Mouse (Mus musculus) neural tube, embryonic 14.5 days (tissue): ENCODE measurements around the gene Nkiras1. TPM values are rescaled to one million over a fixed set of nuclear protein-coding genes. Genes with fewer than 3 reads are reported as not detected.

Experiments
- ATAC-seq: fragments of 200-750 bp; cut with Nextera tagmentation; 2 replicates; pipeline ENCODE4 v1.8.0; 2017; ENCODE audit warnings: low read depth, mild to moderate bottlenecking, moderate TSS enrichment, moderate library complexity
- H3K27ac ChIP-seq: fragments of 300-500 bp; sonication (generic); 2 replicates; pipeline ENCODE4 v1.5.1; 2014; ENCODE audit warnings: low read depth, mild to moderate bottlenecking, control low read depth, low read length, moderate library complexity, mixed read lengths
- H3K27me3 ChIP-seq: fragments of 300-500 bp; sonication (generic); 2 replicates; pipeline ENCODE4 v1.6.1; 2014; ENCODE audit warnings: low read length; ENCODE audit not compliant: control insufficient read depth, insufficient read depth
- H3K36me3 ChIP-seq: fragments of 300-500 bp; sonication (generic); 2 replicates; pipeline ENCODE4 v1.6.1; 2014; ENCODE audit warnings: low read length, mixed read lengths; ENCODE audit not compliant: control insufficient read depth, insufficient read depth
- H3K4me1 ChIP-seq: fragments of 300-500 bp; sonication (generic); 2 replicates; pipeline ENCODE4 v1.6.1; 2014; ENCODE audit warnings: low read length; ENCODE audit not compliant: control insufficient read depth, insufficient read depth
- H3K4me2 ChIP-seq: fragments of 300-500 bp; sonication (generic); 2 replicates; pipeline ENCODE4 v1.6.1; 2014; ENCODE audit warnings: mild to moderate bottlenecking, low read depth, low read length, control low read depth
- H3K4me3 ChIP-seq: fragments of 300-500 bp; sonication (generic); 2 replicates; pipeline ENCODE4 v1.5.1; 2014; ENCODE audit warnings: low read depth, low read length, control low read depth, mixed read lengths
- H3K9ac ChIP-seq: fragments of 300-500 bp; sonication (generic); replicated peaks from 2 replicates; pipeline ENCODE4 v1.6.1; 2014; ENCODE audit warnings: low read depth, mild to moderate bottlenecking, control low read depth, low read length, mixed read lengths
- H3K9me3 ChIP-seq: fragments of 300-500 bp; sonication (generic); 2 replicates; pipeline ENCODE4 v1.6.1; 2016; ENCODE audit warnings: low read length; ENCODE audit not compliant: control insufficient read depth
- WGBS: fragments of 180-500 bp; shearing (Covaris S2); extraction: QIAGEN DNeasy Blood & Tissue Kit; methylation state at CpG from one replicate; pipeline ENCODE4 v1.1.7; 2014; 5-methylcytosine and 5-hydroxymethylcytosine counted together
- polyA plus RNA-seq: library from polyadenylated mRNA; unstranded; fragments of >200 nt; fragmentation: Nextera tagmentation; extraction: Ambion mirVana; gene quantifications from 2 replicates; pipeline ENCODE4 v1.2.1, GENCODE M21; 2014

The Nkiras1 gene
- polyA plus RNA-seq, 1 experiment from 2014 or later, result 66.6 TPM

DNA sequence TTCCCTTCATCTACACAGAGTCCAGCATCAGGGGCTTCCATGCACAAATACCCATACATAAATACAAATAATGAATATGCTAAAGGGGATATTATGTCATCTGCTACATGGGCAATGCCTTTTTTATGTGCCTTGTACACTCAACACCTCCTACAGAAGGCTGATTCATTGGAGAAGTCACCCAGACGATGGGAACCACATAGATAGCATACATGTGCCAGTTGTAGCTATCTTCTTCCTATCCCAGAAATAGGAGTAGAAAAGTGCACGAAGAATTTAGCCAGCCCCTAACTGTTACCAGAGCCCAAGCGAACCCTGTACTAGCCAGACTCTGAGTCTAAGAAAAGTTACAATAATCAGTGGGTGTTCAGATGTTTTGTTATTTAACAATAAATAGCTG is 21.2 kb downstream of the Nkiras1 start:
- H3K27me3 ChIP-seq, result no peaks in the 10 kb centered on the region
- H3K27ac ChIP-seq, result no peak overlapping the region
- H3K9me3 ChIP-seq, result no peaks in the 10 kb centered on the region
- WGBS, result 92% methylated on average over 3 of the region's 3 CpGs
- no peak overlapping the region for H3K4me2 ChIP-seq
- no peak for ATAC-seq
- no peaks in the 10 kb centered on the region for H3K36me3 ChIP-seq
- H3K4me3 ChIP-seq, result no peak overlapping the region
- H3K9ac ChIP-seq, result no peak overlapping the region
- H3K4me1 ChIP-seq, result no peaks in the 10 kb centered on the region

DNA sequence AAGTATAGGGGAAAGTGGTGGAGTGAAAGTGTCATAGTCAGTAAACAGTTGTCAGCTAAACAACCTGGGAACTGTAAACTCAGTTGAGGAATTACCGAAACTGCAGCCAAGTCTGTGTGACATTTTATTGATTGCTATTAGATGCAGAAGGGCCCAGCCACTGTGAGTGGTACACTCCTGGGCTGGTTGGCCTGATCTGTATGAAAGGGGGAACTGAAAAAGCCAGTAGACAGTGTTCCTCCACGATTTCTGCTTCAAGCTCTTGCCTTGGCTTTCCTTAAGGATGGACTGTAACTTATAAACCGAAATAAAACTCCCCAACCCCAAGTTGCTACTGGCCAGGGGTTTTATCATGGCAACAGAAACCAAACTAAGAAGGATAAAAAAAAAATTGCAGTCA is 21.6 kb downstream of the Nkiras1 start:
- Histone ChIP-seq H3K36me3 (no peaks in the 10 kb centered on the region), H3K4me1 (no peaks in the 10 kb centered on the region), H3K4me2 (no peak overlapping the region), H3K9me3 (no peaks in the 10 kb centered on the region), H3K9ac (no peak overlapping the region), H3K4me3 (no peak overlapping the region), H3K27me3 (no peaks in the 10 kb centered on the region), H3K27ac (no peak overlapping the region)
- 80% methylated on average over 3 of the region's 3 CpGs for WGBS
- ATAC-seq, result no peak

DNA sequence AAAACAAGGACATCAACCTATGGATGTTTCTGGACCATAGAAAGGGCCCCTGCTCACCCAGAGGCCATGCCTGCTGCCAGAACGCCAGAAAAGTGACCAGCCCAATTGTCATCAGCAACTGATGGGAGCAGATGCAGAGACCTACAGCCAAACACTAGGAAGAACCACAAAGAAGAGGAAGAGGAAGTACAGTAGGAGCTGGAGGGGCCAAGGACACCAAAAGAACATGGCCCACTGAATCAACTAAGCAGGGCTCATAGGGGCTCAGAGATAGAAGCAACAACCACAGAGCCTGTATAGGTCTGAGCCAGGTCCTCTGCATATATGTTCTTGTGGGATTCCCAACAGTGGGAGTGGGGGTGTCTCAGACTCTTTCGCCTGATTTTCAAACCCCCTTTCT is 26.5 kb downstream of the Nkiras1 start:
- Histone ChIP-seq H3K4me1 (no peaks in the 10 kb centered on the region), H3K4me2 (no peak overlapping the region), H3K36me3 (no peaks in the 10 kb centered on the region), H3K9ac (no peak overlapping the region), H3K27me3 (no peaks in the 10 kb centered on the region), H3K27ac (no peak overlapping the region), H3K4me3 (no peak overlapping the region), H3K9me3 (no peaks in the 10 kb centered on the region)
- 91% methylated on average over 2 of the region's 2 CpGs for WGBS
- ATAC-seq, result no peak

DNA sequence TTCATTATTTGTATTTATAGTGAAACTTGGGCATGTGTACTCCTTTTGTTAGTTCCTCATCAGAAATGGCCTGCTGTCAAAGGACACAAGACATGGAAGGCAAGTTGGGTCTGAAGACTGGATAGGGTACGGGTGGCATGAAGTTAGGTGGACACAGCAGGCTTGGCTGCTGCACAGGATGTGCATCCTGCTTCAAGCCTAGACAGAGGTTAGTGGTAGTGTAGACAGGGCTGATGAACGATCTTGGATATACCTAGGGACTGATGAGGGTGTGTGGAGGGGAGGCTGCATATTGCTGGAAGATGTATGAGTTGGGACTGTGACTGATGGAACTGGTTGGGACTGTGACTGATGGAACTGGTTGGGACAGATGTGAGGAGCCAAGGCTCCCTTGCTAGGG is 27.9 kb downstream of the Nkiras1 start:
- no peaks in the 10 kb centered on the region for H3K36me3 ChIP-seq
- H3K27ac ChIP-seq, result no peak overlapping the region
- H3K9me3 ChIP-seq, result no peaks in the 10 kb centered on the region
- H3K9ac ChIP-seq, result no peak overlapping the region
- H3K27me3 ChIP-seq, result no peaks in the 10 kb centered on the region
- 93% methylated on average over 2 of the region's 2 CpGs for WGBS
- H3K4me3 ChIP-seq, result no peak overlapping the region
- ATAC-seq, result no peak
- H3K4me1 ChIP-seq, result no peaks in the 10 kb centered on the region
- no peak overlapping the region for H3K4me2 ChIP-seq

DNA sequence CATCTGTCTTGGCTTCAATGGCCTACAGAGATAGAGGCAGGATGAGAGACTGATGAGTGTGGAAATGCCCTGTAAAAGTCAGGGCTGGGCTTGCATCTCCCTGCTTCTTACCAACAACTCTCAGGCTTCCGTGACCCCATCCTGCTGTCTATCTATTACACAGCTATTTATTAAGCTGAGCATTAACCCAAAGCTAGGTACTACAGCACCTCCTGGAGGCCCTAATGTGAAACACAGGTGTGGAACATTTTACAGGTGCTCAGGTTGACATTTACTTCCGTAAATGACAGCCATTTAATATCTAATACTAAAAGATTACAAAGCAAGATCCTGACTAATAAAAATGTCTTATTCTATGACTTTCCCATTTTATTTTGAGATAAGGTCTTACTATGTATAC is 29.7 kb downstream of the Nkiras1 start:
- ATAC-seq, result no peak
- Histone ChIP-seq H3K27me3 (no peaks in the 10 kb centered on the region), H3K9ac (no peak overlapping the region), H3K36me3 (no peaks in the 10 kb centered on the region), H3K9me3 (no peaks in the 10 kb centered on the region), H3K4me3 (no peak overlapping the region), H3K27ac (no peak overlapping the region), H3K4me2 (no peak overlapping the region), H3K4me1 (no peaks in the 10 kb centered on the region)
- WGBS, result 95% methylated on average over 2 of the region's 2 CpGs

DNA sequence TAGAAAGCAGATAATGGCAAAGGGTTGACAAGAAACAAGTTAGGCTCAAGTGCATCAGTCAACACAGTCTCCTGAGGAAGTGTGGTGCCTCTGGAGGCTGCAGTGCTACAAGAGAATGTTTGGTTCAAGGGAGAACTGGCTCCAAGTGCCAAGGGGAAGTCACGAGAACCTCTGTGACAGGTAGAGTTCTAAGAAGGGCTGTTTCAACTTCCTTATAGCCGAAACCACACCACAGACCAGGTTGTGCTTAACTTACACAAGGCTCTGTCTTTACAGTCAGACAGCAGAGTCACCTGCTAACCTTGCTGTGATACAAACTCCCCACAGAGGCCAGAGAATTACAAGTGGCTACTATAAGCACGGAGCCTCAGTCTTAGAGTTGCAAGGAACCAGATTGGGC is 30.7 kb downstream of the Nkiras1 start:
- ATAC-seq, result no peak
- H3K4me1 ChIP-seq, result no peaks in the 10 kb centered on the region
- no peaks in the 10 kb centered on the region for H3K9me3 ChIP-seq
- H3K36me3 ChIP-seq, result no peaks in the 10 kb centered on the region
- 86% methylated on average over 3 of the region's 3 CpGs for WGBS
- no peak overlapping the region for H3K27ac ChIP-seq
- no peak overlapping the region for H3K9ac ChIP-seq
- H3K4me2 ChIP-seq, result no peak overlapping the region
- H3K27me3 ChIP-seq, result no peaks in the 10 kb centered on the region
- no peak overlapping the region for H3K4me3 ChIP-seq

DNA sequence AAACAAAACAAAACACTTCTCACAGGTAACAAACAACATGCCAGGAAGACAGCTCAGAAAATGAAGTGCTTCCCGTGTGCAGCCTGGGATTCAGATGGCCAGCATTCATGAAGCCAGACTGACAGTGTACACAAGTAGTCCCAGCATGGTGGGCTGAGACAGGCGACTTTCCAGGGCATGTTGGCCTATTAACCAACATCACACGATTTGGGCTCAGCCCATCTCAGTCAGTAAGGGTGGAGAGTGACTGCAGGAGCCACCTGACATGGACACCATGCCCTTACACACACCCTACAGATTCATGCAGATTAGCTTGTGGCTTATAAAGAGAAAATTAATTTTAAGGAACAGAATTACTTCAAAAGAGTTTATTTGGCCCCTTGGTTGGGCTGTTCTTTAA is 31.8 kb downstream of the Nkiras1 start:
- Histone ChIP-seq H3K4me1 (no peaks in the 10 kb centered on the region), H3K9ac (no peak overlapping the region), H3K27me3 (no peaks in the 10 kb centered on the region), H3K4me2 (no peak overlapping the region), H3K36me3 (no peaks in the 10 kb centered on the region), H3K27ac (no peak overlapping the region), H3K4me3 (no peak overlapping the region), H3K9me3 (no peaks in the 10 kb centered on the region)
- ATAC-seq, result no peak
- 90% methylated on average over 3 of the region's 3 CpGs for WGBS

DNA sequence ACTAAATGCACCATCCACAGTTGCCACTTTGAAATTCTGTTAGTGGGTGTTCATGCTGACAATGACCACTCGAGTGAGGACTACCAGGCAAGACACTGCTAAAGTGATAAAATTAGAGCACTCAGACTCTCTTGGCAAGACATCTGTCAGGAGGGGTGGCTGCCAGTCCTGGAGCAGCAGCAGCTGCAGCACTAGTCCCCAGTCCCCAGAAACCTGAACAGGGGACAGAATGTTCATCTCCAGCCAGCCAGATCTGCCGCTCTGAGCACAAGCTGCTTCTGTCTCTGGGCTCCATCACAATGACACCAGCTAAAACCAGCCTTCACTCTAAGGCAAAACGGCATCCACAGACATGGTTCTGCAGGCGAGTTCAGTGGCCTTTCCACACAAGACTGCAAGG is 32.3 kb downstream of the Nkiras1 start:
- no peak for ATAC-seq
- H3K27ac ChIP-seq, result no peak overlapping the region
- 73% methylated on average over 4 of the region's 4 CpGs for WGBS

DNA sequence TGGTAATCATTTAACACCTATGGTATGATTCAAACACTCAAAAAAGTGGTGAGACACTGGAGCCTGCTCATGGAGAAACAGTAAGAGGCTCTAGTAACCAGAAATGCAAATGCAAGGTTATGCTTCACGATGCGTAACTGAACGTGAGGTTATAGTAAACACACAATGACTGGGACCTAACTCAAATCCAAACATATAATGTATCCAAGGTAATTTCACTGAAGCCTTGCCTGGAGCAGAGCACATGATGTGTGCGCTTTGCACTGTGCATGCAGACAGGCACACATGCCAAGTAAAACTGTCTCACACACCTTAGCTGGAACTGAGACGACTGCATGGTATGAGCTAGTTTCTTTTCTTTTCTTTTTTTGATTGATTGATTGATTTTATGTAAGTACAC is 33.2 kb downstream of the Nkiras1 start:
- Histone ChIP-seq H3K9me3 (no peaks in the 10 kb centered on the region), H3K4me1 (no peaks in the 10 kb centered on the region), H3K4me2 (no peak overlapping the region), H3K27ac (no peak overlapping the region), H3K4me3 (no peak overlapping the region), H3K9ac (no peak overlapping the region), H3K27me3 (no peaks in the 10 kb centered on the region), H3K36me3 (no peaks in the 10 kb centered on the region)
- 93% methylated on average over 5 of the region's 5 CpGs for WGBS
- peak; percentile 35; the same call in 1 of the 2 replicates for ATAC-seq

More for the DNA sequence above, 32.3 kb downstream of the Nkiras1 start:
- H3K9me3 ChIP-seq, result no peaks in the 10 kb centered on the region
- no peak overlapping the region for H3K4me2 ChIP-seq
- H3K4me3 ChIP-seq, result no peak overlapping the region
- H3K4me1 ChIP-seq, result no peaks in the 10 kb centered on the region
- H3K9ac ChIP-seq, result no peak overlapping the region
- H3K36me3 ChIP-seq, result no peaks in the 10 kb centered on the region
- no peaks in the 10 kb centered on the region for H3K27me3 ChIP-seq
